Mouse (Mus musculus) forebrain, embryonic 13.5 days (tissue): ENCODE measurements at regions not wholly inside any gene's neighbourhood (a gene's known extent, or its start where the extent isn't known, plus 50 kb on each side); places are given as distances from the start of the nearest gene placed in this dataset.
A peak's percentile ranks its signal among the peaks of the same experiment; 100 is the strongest.
"Not testable (repeated sequence)": the region's sequence is repeated elsewhere in the genome, so short reads cannot be mapped to it uniquely, and the experiment has no call there.

ENCODE experiments used
- ATAC-seq: fragments of 200-750 bp; cut with Nextera tagmentation; 2 replicates; pipeline ENCODE4 v1.8.0; 2017
- H3K27ac ChIP-seq: fragments of 300-500 bp; sonication (generic); 2 replicates; pipeline ENCODE4 v1.5.1; 2015; ENCODE audit warnings: inconsistent platforms, mild to moderate bottlenecking, moderate library complexity
- H3K27me3 ChIP-seq: fragments of 300-500 bp; sonication (generic); 2 replicates; pipeline ENCODE4 v1.6.1; 2015; ENCODE audit warnings: mild to moderate bottlenecking, inconsistent platforms
- H3K36me3 ChIP-seq: fragments of 300-500 bp; sonication (generic); 2 replicates; pipeline ENCODE4 v1.6.1; 2015; ENCODE audit warnings: mild to moderate bottlenecking, inconsistent platforms; ENCODE audit not compliant: poor library complexity, severe bottlenecking
- H3K4me1 ChIP-seq: fragments of 300-500 bp; sonication (generic); 2 replicates; pipeline ENCODE4 v1.6.1; 2015; ENCODE audit warnings: inconsistent platforms
- H3K4me2 ChIP-seq: fragments of 300-500 bp; sonication (generic); 2 replicates; pipeline ENCODE4 v1.6.1; 2015; ENCODE audit warnings: inconsistent platforms, mild to moderate bottlenecking, moderate library complexity
- H3K4me3 ChIP-seq: fragments of 300-500 bp; sonication (generic); 2 replicates; pipeline ENCODE4 v1.5.1; 2015; ENCODE audit warnings: mild to moderate bottlenecking, inconsistent platforms
- H3K9ac ChIP-seq: fragments of 300-500 bp; sonication (generic); 2 replicates; pipeline ENCODE4 v1.6.1; 2015; ENCODE audit warnings: mild to moderate bottlenecking, inconsistent platforms
- H3K9me3 ChIP-seq: fragments of 300-500 bp; sonication (generic); replicated peaks from 2 replicates; pipeline ENCODE4 v1.6.1; 2016; ENCODE audit warnings: inconsistent platforms
- WGBS: fragments of 180-500 bp; shearing (Covaris S2); methylation state at CpG from one replicate; pipeline ENCODE4 v1.1.7; 2015; 5-methylcytosine and 5-hydroxymethylcytosine counted together

DNA sequence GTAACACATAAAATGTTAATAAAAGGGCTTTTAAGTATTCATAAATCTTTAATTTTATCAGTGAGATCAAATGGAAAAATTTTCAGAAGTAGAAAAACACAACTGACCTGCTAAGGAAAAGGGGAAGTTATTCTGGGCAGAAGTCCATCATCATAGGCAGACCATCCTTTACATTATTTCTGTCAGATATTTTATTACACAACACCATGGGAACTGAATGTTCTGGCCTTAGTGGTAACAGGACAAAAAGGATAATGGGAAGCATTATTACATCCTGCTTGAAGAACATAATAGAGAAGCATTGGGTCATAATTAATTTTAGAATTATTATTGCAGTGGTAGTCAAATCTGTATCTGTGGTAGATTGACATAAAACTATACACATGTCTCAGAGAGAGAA lies 603.5 kb upstream of the Gje1 start:
- ATAC-seq: no peak
- Histone ChIP-seq H3K9ac (no peak overlapping the region), H3K9me3 (no peaks in the 10 kb centered on the region), H3K36me3 (no peaks in the 10 kb centered on the region), H3K4me2 (no peak overlapping the region), H3K27me3 (no peaks in the 10 kb centered on the region), H3K4me1 (no peaks in the 10 kb centered on the region), H3K4me3 (no peak overlapping the region), H3K27ac (no peak overlapping the region)

DNA sequence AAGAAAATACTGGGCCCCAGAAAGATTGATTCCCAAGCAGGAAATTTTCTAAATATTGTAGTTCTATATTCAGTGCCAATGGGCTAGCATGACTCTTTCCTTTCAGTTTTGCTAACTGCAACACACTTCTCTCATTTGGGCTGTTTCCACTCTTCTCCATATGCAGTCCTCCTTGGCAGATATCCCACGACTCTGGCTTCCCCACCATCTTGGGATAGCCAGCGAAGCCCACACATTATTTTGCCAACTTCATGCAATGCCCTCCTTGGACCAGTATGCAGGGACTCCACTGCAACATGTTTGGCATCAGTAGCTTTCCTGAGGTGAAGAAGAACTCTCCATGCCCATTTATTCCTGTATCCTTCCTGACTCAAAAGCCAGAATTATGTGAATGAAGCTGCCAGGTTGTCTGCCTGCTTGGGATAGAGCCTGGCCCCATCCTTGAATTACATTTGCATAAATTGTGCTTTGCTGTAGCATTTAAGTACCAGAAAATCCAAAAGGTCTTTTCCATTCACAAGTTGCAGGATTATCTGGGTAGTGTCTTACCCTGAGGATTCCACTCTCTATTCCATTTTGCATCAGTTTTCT lies 599.1 kb upstream of the Gje1 start:
- H3K27me3 ChIP-seq: no peaks in the 10 kb centered on the region
- no peak overlapping the region for H3K9ac ChIP-seq
- H3K4me3 ChIP-seq: no peak overlapping the region
- WGBS: 83% methylated on average over 2 of the region's 2 CpGs
- H3K27ac ChIP-seq: no peak overlapping the region
- H3K4me1 ChIP-seq: no peaks in the 10 kb centered on the region
- no peak overlapping the region for H3K4me2 ChIP-seq
- H3K9me3 ChIP-seq: no peaks in the 10 kb centered on the region
- no peaks in the 10 kb centered on the region for H3K36me3 ChIP-seq
- peak; percentile 53; the same call in 1 of the 2 replicates for ATAC-seq

DNA sequence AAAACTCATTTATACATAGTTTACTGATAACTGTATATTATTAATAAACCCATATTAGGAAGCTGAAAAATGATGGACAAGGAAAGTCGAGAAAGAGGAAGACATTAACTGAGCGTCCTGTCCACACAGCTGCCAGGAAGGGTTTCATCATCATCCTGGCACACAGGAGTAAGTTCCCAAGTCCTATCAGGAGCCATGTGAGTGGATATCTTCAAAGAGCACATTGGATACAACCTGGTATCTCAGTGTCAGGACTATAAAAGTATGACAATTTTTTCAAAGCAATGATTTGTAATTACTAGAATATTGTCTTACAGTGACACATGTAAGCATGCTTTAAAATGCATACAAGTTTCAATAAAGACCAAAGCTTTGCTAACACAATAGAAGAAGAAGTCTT lies 592.6 kb upstream of the Gje1 start:
- Histone ChIP-seq H3K27me3 (no peaks in the 10 kb centered on the region), H3K9ac (no peak overlapping the region), H3K4me2 (no peak overlapping the region), H3K4me1 (no peaks in the 10 kb centered on the region), H3K4me3 (no peak overlapping the region), H3K27ac (no peak overlapping the region), H3K9me3 (no peaks in the 10 kb centered on the region), H3K36me3 (no peaks in the 10 kb centered on the region)
- 88% methylated on average over 2 of the region's 2 CpGs for WGBS
- ATAC-seq: no peak

DNA sequence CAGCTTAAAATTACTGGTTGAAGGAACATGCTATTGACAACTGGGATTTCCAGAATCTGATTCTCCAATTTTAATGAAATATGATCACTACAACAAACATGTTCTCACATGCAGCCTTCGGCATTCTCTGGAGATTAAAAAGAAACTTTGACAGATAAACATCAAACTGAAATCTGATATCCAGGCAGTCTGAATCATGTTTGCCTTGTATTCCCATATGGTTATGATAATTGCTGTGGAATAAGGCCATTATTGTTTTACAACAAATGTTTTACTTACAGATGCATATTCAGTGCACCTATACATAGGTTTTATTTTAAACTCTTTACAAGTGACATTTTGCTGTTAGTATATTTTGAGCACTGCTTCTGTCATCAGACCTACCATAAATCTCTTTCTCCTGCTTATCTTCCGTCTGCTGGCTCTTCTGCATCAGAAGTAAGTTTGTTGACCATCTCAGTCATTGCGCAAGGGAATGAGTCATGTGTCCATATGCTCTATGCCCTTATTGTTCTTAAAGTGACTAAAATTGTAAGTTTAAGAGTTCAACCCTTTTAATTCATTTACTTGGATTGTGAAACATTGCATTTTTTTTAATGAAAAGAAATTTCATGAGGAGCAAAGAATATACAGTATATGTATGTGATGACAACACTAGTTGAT lies 587.9 kb upstream of the Gje1 start:
- Histone ChIP-seq H3K27me3 (no peaks in the 10 kb centered on the region), H3K4me1 (no peaks in the 10 kb centered on the region), H3K9ac (no peak overlapping the region), H3K4me2 (no peak overlapping the region), H3K27ac (no peak overlapping the region), H3K4me3 (no peak overlapping the region), H3K36me3 (no peaks in the 10 kb centered on the region), H3K9me3 (no peaks in the 10 kb centered on the region)
- WGBS: 85% methylated on average over 3 of the region's 3 CpGs
- ATAC-seq: no peak

DNA sequence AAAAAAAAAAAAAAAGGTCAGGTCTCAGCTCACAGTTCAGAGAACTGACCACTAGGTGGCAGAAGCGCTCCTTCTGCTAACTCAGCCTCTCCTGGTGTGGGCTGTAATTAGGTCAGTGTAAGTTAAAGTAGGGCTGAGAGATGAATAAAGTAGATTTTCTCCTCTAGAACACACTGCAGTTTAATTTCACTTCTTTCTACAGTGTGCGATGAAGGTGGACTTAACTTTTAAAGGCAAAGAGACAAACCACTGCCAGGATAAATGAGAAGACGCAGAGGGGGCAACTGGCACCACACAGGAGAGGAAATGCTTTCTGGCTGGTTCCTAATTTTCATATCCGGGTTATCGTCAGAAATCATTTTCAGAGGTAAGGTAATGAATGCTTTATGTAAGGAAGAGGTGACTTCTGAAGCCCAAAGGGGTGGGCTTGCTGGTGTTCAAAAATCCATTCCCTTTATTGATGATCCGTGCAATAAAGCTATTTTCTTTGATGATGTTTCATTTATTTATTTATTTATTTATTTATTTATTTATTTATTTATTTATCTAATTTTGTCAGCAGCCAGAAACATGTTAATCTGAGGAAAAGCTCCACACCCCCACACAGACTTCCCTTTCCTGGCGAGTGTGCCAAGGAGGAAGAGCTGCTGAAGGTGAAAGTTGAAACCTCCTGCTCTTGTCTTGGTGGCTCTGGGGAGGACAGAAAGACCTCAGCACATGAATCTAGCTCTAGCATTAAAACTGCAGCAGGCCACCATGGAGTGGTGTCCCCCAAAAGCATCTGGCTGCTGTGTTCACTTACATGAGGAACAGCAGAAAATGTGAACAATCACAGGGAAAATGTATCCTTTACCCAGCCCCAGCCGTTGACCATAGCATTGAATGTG lies 582.4 kb upstream of the Gje1 start:
- Histone ChIP-seq H3K9ac (no peak overlapping the region), H3K27ac (no peak overlapping the region), H3K4me2 (peak overlapping the region; percentile 38), H3K36me3 (no peaks in the 10 kb centered on the region), H3K4me3 (no peak overlapping the region), H3K9me3 (no peaks in the 10 kb centered on the region), H3K4me1 (peaks cover 3% of the 10 kb centered on the region; the same call in 1 of the 2 replicates), H3K27me3 (no peaks in the 10 kb centered on the region)
- WGBS: 38% methylated on average over 8 of the region's 8 CpGs
- peak; percentile 94 for ATAC-seq

DNA sequence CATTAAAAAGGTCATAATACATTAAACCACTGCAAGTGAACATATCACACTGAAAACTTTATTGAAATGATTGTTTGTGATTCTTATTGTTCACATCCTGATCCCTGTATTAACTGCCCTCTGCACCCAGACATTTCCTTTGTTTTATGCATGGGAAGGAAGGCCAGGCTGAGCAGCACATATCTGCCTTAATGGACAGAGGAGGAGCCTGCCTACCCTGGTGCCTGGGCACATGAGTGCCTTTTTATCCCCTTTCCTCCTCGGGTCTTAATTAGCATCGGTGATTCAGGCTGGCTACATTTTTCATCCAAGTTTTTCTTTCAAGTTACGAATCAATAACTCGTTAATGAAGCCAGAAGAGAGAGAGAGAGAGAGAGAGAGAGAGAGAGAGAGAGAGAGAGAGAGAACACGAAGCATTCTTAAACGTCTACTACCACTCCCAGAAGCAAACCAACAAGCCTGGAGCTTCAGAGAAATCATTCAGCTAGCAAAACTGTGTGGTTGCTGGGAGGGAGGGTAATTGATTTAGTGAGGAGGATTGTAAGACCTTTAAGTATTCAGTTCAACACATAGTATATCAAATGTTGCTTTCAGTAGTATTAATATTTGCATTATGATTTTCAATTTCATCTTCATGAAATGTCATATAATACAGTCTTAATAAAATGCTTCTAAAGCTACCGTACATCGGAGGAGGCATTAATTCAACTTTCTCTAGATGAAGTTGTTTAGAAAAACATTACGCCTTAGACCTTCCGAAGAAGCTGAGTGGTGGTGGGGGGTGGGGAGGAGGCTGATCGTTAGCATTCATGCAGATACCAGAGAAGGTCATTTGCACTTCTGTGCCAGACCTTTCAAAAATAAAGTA lies 581.6 kb upstream of the Gje1 start:
- no peaks in the 10 kb centered on the region for H3K36me3 ChIP-seq
- H3K4me1 ChIP-seq: peaks cover 3% of the 10 kb centered on the region; the same call in 1 of the 2 replicates
- no peak overlapping the region for H3K9ac ChIP-seq
- H3K4me3 ChIP-seq: no peak overlapping the region
- whole genome bisulfite sequencing: 21% methylated on average over 11 of the region's 11 CpGs
- no peaks in the 10 kb centered on the region for H3K27me3 ChIP-seq
- no peak overlapping the region for H3K27ac ChIP-seq
- peak; percentile 56 for ATAC-seq
- no peaks in the 10 kb centered on the region for H3K9me3 ChIP-seq
- H3K4me2 ChIP-seq: peak overlapping the region; percentile 38; the same call in 1 of the 2 replicates

DNA sequence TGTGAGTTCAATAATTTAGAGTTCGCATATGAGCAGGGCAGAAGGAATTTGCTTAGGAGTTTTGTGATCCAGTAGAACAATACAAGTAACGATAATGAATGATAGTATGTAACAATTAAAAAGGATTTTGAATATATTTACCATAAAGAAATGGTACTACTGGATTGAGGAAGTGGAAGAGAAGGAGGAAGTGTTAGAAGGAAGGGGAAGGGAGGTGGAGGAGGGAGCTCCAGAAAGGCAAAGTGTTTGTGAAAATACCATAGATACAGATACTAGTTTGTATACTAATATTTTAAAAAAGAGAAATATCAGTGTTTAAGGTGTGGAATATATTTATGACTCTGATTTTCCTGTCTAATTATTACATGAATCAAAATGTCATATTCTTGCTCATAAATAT lies 579.2 kb upstream of the Gje1 start:
- whole genome bisulfite sequencing: 89% methylated on average over 2 of the region's 2 CpGs
- Histone ChIP-seq H3K36me3 (no peaks in the 10 kb centered on the region), H3K4me1 (peaks cover 3% of the 10 kb centered on the region; the same call in 1 of the 2 replicates)

DNA sequence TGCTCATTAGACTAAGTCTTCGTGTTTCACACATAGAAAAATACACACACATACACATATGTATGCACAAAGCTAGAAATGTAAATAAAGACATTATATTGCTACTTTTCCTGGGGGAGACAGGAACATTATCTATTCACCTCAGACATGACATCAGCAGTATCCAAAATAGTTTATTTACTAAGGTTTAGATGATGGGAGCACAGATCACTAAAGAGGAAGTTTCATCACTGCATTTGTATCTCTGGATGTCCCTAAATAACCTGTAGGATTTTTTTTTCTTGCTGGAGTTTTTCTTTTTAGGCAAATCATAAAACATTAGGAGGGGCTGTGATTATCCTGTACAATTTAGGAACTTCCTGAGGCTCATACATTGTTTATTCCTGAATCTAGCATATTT lies 576.1 kb upstream of the Gje1 start:
- Histone ChIP-seq H3K36me3 (no peaks in the 10 kb centered on the region), H3K4me2 (no peak overlapping the region)
- WGBS: 82% methylated on average over 1 of the region's 1 CpGs

More for the DNA sequence above, 579.2 kb upstream of the Gje1 start:
- Histone ChIP-seq H3K9ac (no peak overlapping the region), H3K4me2 (no peak overlapping the region), H3K4me3 (no peak overlapping the region), H3K27me3 (no peaks in the 10 kb centered on the region), H3K27ac (no peak overlapping the region), H3K9me3 (no peaks in the 10 kb centered on the region)
- no peak for ATAC-seq

DNA sequence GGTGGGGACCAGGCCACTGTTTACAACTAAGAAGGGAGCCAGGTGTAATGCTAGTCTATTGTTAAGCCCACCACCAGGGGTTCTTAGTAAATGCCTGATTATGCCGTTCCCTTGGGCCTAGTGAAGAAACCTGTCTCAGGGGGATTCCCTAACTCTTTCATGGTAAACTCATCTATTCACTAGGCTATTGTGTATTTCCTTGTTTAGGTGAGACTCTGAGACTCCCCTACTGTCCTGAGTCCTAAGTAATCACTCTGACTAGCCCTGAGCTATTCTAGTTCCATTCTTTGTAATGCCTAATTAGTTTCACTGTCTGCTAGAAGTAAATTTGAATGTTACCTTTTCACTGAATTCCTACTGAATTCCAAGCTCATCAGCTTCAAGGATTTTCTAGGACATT lies 545.3 kb upstream of the Gje1 start:
- not testable (repeated sequence) for H3K36me3 ChIP-seq
- 25% methylated on average over 1 of the region's 1 CpGs for WGBS

More for the DNA sequence above, 576.1 kb upstream of the Gje1 start:
- Histone ChIP-seq H3K27ac (no peak overlapping the region), H3K9ac (no peak overlapping the region), H3K27me3 (no peaks in the 10 kb centered on the region), H3K4me1 (no peaks in the 10 kb centered on the region), H3K9me3 (no peaks in the 10 kb centered on the region), H3K4me3 (no peak overlapping the region)
- ATAC-seq: no peak

DNA sequence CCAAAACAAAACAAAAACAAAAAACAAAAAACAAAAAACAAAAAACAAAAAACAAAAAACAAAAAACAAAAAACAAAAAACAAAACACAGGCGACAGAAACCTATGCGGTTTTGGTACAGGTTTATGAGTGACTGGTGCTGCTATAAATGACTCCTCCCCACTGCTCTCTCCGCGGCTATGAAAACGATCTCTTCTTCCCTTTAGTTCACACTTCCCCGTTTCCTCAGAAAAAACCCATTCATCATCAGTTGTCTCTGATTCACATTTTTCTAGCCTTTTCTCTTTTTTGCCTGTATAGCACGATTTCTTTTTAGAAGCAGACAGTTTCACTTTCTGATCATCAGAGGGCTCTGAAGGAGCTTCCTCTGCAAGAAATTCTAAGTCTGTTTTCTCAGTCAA lies 544.3 kb upstream of the Gje1 start:
- H3K9me3 ChIP-seq, H3K27ac ChIP-seq, H3K4me1 ChIP-seq, ATAC-seq, H3K4me3 ChIP-seq, H3K4me2 ChIP-seq, H3K9ac ChIP-seq, H3K27me3 ChIP-seq, H3K36me3 ChIP-seq: not testable (repeated sequence)
- 85% methylated on average over 7 of the region's 7 CpGs for WGBS

More for the DNA sequence above, 545.3 kb upstream of the Gje1 start:
- not testable (repeated sequence) for H3K27me3 ChIP-seq, H3K4me3 ChIP-seq, H3K9ac ChIP-seq, H3K4me2 ChIP-seq, H3K27ac ChIP-seq, H3K9me3 ChIP-seq, H3K4me1 ChIP-seq, ATAC-seq

DNA sequence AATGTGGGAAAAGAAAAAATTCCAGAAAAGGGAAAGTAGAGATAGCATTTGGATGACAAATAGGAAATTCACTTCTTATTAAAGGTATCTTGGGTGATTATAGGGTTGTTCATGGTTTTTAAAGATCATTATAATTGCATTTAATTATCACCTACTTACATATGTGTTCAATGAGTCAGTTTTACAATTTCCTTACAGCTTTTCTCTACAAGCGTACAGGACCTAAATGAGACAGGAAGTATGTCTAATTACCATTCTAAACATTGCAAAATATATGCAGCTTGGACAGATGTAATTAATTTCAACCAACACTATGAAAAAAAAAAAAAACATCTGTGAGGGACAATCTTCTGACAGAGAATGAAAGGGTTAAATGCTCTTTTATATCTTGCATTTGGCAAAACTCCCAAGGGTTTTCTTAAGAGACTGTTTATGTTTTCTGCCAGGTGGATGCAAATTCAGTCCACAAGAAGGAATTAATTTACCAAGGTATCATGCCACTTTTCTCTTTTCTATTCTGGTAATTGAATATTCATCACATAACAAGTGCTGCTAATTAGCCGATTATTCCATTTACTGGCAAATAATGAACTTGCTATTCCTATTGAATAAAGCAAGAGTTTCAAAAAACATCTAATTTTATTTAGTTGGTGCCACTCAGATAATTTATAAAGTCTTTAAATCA lies 531.5 kb upstream of the Gje1 start:
- Histone ChIP-seq H3K27me3 (no peaks in the 10 kb centered on the region), H3K4me3 (no peak overlapping the region), H3K9me3 (0 out of 2 replicates have a peak, but pooled peaks cover 3% of the 10 kb centered on the region), H3K27ac (no peak overlapping the region), H3K4me1 (peaks cover 3% of the 10 kb centered on the region; the same call in 1 of the 2 replicates), H3K36me3 (no peaks in the 10 kb centered on the region), H3K9ac (no peak overlapping the region), H3K4me2 (no peak overlapping the region)
- WGBS: 26% methylated on average over 2 of the region's 2 CpGs
- ATAC-seq: peak; percentile 85
